Mouse (Mus musculus): ENCODE results near the gene Hbs1l. TPM values are rescaled to one million over a fixed set of nuclear protein-coding genes. Genes with fewer than 3 reads are reported as not detected.

Gene Hbs1l
- total RNA-seq, 2 experiments from 2014 or later, result 60.2 to 63.2 TPM

- DNase-seq (ENCODE audit: low spot score in 2 of 2), result no peak
Measured at GRCm38 (mm10) chr10:21400031-21400430, 104.3 kb downstream of the Hbs1l start.

DNA sequence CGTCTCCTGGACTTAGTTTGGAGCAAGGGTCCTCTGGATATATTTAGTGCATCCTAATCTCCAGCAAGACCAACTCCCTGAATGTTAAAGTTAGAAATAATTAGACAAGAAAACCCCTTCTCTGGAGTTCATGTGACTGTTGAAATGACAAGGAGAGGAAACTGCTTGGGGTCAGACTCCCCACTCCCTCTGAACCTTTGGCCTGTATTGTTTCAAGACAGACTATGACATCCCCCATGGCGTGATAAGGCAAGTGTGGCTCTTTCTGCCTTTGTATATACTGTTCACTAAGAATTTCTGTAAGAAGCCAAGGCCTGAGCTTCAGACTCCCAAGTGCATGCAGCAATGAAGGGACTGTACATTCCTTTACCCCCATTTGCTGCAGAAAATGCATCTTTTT is 104.7 kb downstream of the Hbs1l start:
- no peak for DNase-seq (ENCODE audit: low spot score in 2 of 2)

DNA sequence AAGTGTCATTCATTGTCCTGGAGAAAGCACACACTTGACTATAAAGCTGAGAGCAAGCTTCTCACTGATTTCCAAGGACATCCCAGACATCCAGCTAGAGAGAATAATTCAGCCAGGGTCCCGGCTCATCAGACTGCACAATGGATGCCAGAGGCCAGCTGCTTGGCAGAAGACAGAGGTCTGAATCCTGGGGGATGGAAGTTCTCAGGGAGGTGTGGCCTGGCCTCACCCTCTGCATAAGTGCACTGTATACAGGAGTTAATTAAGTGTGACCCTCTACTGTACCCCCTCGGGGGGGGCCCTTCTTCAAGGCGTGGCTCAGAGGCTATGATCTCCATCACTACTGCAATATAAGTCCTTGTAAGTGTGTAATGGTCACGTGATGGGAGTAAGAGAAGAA is 105.5 kb downstream of the Hbs1l start:
- DNase-seq (ENCODE audit: low spot score in 2 of 2), result no peak

- no peak for DNase-seq (ENCODE audit: low spot score in 2 of 2)
Measured at GRCm38 (mm10) chr10:21404822-21405221, 109.0 kb downstream of the Hbs1l start.

- DNase-seq (ENCODE audit: low spot score in 2 of 2), result no peak
Measured at GRCm38 (mm10) chr10:21405707-21406534, 110.1 kb downstream of the Hbs1l start.

GRCm38 (mm10) chr10:21410711-21411110 is 114.9 kb downstream of the Hbs1l start:
- DNase-seq (ENCODE audit: low spot score in 2 of 2), result no peak

DNA sequence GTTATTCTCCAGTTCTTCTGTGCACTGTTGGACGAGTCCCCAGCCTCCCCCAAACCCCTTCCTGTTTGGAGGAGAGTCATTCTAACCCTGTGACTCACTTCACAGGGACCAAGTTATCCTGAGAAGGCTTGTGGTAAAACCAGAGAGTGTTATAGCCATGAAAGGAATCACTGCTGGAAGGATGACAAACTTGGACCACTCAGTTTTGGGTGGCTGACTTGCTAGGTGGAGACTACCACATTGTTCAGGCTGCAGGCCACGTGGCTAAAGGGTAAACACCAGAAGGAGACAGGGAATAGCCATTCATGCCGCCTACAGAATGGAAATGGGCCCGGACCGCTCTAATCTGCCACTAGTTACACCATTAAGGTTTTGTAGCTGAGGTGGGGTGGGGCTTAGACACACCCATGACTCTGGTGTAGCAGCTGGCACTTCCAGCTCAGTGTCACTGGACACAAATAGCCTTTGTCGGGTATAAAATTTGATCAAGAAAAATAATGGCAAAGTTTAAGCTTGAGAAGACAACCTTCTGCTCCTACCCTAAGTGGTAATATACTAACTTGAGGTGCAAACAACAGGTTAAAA is 115.9 kb downstream of the Hbs1l start:
- DNase-seq (ENCODE audit: low spot score in 2 of 2), result no peak

DNA sequence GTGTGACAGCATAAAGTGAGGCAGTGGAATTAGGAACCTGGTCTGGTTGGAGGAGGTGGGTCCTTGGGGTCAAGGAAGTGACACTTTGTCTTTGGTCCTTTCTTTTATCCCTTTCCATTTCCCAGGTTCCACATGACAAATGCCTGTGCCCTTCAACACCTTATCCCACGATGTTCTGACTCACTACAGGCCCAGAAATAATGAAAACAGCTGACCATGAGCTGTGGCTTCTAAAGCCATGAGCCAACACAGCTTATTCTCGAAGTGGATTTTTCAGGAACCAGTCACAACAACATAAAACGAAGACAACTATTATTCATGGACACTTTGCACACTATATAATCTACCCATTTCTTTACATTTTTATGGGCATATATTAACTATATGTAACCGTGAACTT is 119.3 kb downstream of the Hbs1l start:
- no peak for DNase-seq (ENCODE audit: low spot score in 2 of 2)

- DNase-seq (ENCODE audit: low spot score in 2 of 2), result no peak
Measured at GRCm38 (mm10) chr10:21416184-21416583, 120.4 kb downstream of the Hbs1l start.

Other genes with a start within 250 kb of the Hbs1l start
- under 1 TPM; 0.26 to 0.28 TPM for gene Myb, start 135.0 kb upstream of the Hbs1l start, total RNA-seq (2021)
- under 1 TPM in 1 of 2 experiments, not detected in 1; 0.16 TPM for gene Aldh8a1, start 81.3 kb downstream of the Hbs1l start, total RNA-seq (2021)

Data from left cerebral cortex, adult 18-20 months (tissue).